Mouse (Mus musculus) heart, adult 2 months (tissue): ENCODE results near the gene Mark4. TPM values are rescaled to one million over a fixed set of nuclear protein-coding genes. Genes with fewer than 3 reads are reported as not detected.

Source experiments
- DNase-seq, 2 experiments: peaks; one replicate each; pipeline ENCODE4 v3.0.0; 2021
- H3K27ac ChIP-seq: fragments of 200-600 bp; 2 replicates; pipeline ENCODE4 v1.8.1; 2022
- H3K27me3 ChIP-seq: fragments of 200-500 bp; 2 replicates; pipeline ENCODE4 v1.6.1; 2012; ENCODE audit warnings: mild to moderate bottlenecking, low read length, inconsistent platforms, mixed read lengths; ENCODE audit not compliant: control insufficient read depth, insufficient read depth
- H3K36me3 ChIP-seq: fragments of 200-500 bp; 2 replicates; pipeline ENCODE4 v1.6.1; 2012; ENCODE audit warnings: low read length, inconsistent platforms; ENCODE audit not compliant: control insufficient read depth, insufficient read depth
- H3K4me1 ChIP-seq: fragments of 200-500 bp; 2 replicates; pipeline ENCODE4 v1.6.1; 2011; ENCODE audit warnings: low read length; ENCODE audit not compliant: control insufficient read depth, insufficient read depth
- H3K4me3 ChIP-seq: fragments of 200-600 bp; 2 replicates; pipeline ENCODE4 v1.8.1; 2022
- H3K79me2 ChIP-seq: fragments of 200-500 bp; replicated peaks from 2 replicates; pipeline ENCODE4 v1.6.1; 2012; ENCODE audit warnings: mild to moderate bottlenecking, inconsistent platforms, low read length, moderate library complexity, mixed read lengths; ENCODE audit not compliant: control insufficient read depth, insufficient read depth
- H3K9ac ChIP-seq: fragments of 200-500 bp; 2 replicates; pipeline ENCODE4 v1.6.1; 2012; ENCODE audit warnings: low read depth, mild to moderate bottlenecking, control low read depth, inconsistent platforms, low read length, mixed read lengths
- CTCF ChIP-seq: fragments of 200-600 bp; IDR thresholded peaks from 2 replicates; pipeline ENCODE4 v1.8.1; 2022; ENCODE audit warnings: antibody characterized with exemption, mild to moderate bottlenecking, moderate library complexity
- EP300 ChIP-seq: fragments of 200-500 bp; IDR thresholded peaks from 2 replicates; pipeline ENCODE4 v1.6.1; 2011; ENCODE audit warnings: low read depth, low read length, control low read depth; ENCODE audit not compliant: insufficient read depth
- POLR2A ChIP-seq: fragments of 200-500 bp; IDR thresholded peaks from 2 replicates; pipeline ENCODE4 v1.6.1; 2011; ENCODE audit warnings: mild to moderate bottlenecking, low read depth, low read length, control low read depth; ENCODE audit not compliant: insufficient read depth
- WGBS: fragments of 180-500 bp; shearing (Covaris S2); methylation state at CpG from one replicate; pipeline ENCODE4 v1.1.7; 2018; 5-methylcytosine and 5-hydroxymethylcytosine counted together
- intact Hi-C: fragments of 180-260 bp; cut with DNase I; formaldehyde crosslinking; loops from one replicate; pipeline ENCODE4 v1.15.1; 2025
- long read RNA-seq: library from polyadenylated mRNA; stranded (forward); transcript quantifications from one replicate; pipeline ENCODE4 v2.0.0, GENCODE M21; 2021
- polyA plus RNA-seq: library from polyadenylated mRNA; depleted of rRNA; stranded (reverse); fragments of >200 nt; gene quantifications from 2 replicates; pipeline ENCODE4 v1.2.3, GENCODE M21; 2012; rRNA removed
- total RNA-seq, 2 experiments: library from RNA; stranded (reverse); gene quantifications; 2 replicates each; pipeline ENCODE4 v1.2.3; 2021

Gene Mark4
- total RNA-seq (10 to 100 TPM; 22.4 to 27.2 TPM), polyA plus RNA-seq (11.1 and 11.8 TPM in 2 replicates)
- long read RNA-seq, partial matches to known transcripts = 5 of 14 reads
- long read RNA-seq, other reads (novel, unspliced or antisense) = 8 of 14 reads

- Histone ChIP-seq H3K36me3 (no peaks in the 10 kb centered on the region; the same call in 1 of the 2 replicates), H3K27ac (peak within 1 kb of the TSS; percentile 84), H3K9ac (peak within 1 kb of the TSS; percentile 90), H3K4me1 (peaks cover 2% of the 10 kb centered on the region; the same call in 1 of the 2 replicates), H3K4me3 (peak within 1 kb of the TSS; percentile 67), H3K79me2 (peaks cover 5% of the 10 kb centered on the region), H3K27me3 (no peaks in the 10 kb centered on the region)
- intact Hi-C loops = loop anchor here (2.0 to 5.0 kb wide), 3 partner anchors 50 to 169 kb away; partner anchors contain the start of genes Bloc1s3, Ppp1r37, Relb and Trappc6a
- peak; percentile 85 to 86 for DNase-seq
- WGBS = 1% methylated on average over 39 of the region's 42 CpGs
- TF ChIP-seq CTCF (peak; percentile 34), EP300 (no peak), POLR2A (peak; percentile 86)
Observed at GRCm38 (mm10) chr7:19458591-19459111, at the start of gene Mark4. TSS of gene Mark4 (minus strand) at chr7:19458821.

GRCm38 (mm10) chr7:19507612-19507981 lies 49.0 kb upstream of the Mark4 start:
- H3K36me3 ChIP-seq = no peaks in the 10 kb centered on the region
- peaks cover 6% of the 10 kb centered on the region for H3K4me1 ChIP-seq
- H3K9ac ChIP-seq = peak overlapping the region; percentile 61; the same call in 1 of the 2 replicates
- no peaks in the 10 kb centered on the region for H3K79me2 ChIP-seq
- WGBS = 8% methylated on average over 18 of the region's 18 CpGs
- H3K4me3 ChIP-seq = peak overlapping the region; percentile 100
- TF ChIP-seq EP300 = no peak
- TF ChIP-seq POLR2A = no peak
- no peak for TF ChIP-seq CTCF
- no peak for DNase-seq
- intact Hi-C loops = no loop called here
- no peaks in the 10 kb centered on the region for H3K27me3 ChIP-seq
- H3K27ac ChIP-seq = peak overlapping the region; percentile 82

- H3K36me3 ChIP-seq = no peaks in the 10 kb centered on the region
- no peaks in the 10 kb centered on the region for H3K79me2 ChIP-seq
- TF ChIP-seq EP300 (no peak), CTCF (no peak), POLR2A (no peak)
- H3K4me1 ChIP-seq = peaks cover 6% of the 10 kb centered on the region
- H3K27ac ChIP-seq = no peak overlapping the region
- peak overlapping the region; percentile 100 for H3K4me3 ChIP-seq
- peak; percentile 41 to 53 for DNase-seq
- peak overlapping the region; percentile 61 for H3K9ac ChIP-seq
- 8% methylated on average over 71 of the region's 71 CpGs for WGBS
- intact Hi-C loops = no loop called here
- H3K27me3 ChIP-seq = no peaks in the 10 kb centered on the region
Observed at GRCm38 (mm10) chr7:19506969-19507611, 48.5 kb upstream of the Mark4 start.

GRCm38 (mm10) chr7:19506326-19506725 lies 47.7 kb upstream of the Mark4 start:
- intact Hi-C loops = no loop called here
- Histone ChIP-seq H3K79me2 (no peaks in the 10 kb centered on the region), H3K4me3 (no peak overlapping the region), H3K4me1 (peaks cover 6% of the 10 kb centered on the region), H3K36me3 (no peaks in the 10 kb centered on the region), H3K27ac (no peak overlapping the region), H3K27me3 (no peaks in the 10 kb centered on the region), H3K9ac (no peak overlapping the region)
- DNase-seq = no peak
- TF ChIP-seq EP300 (no peak), CTCF (peak; percentile 28), POLR2A (no peak)
- 65% methylated on average over 6 of the region's 6 CpGs for WGBS

- TF ChIP-seq EP300 = no peak
- peak; percentile 99; the same call in 1 of the 2 replicates for TF ChIP-seq CTCF
- 28% methylated on average over 5 of the region's 5 CpGs for WGBS
- intact Hi-C loops = loop anchor here (2.0 kb wide), 1 partner anchor 115 kb away; no protein-coding TSS in a partner anchor
Observed at GRCm38 (mm10) chr7:19503481-19504068, 45.0 kb upstream of the Mark4 start.

More at GRCm38 (mm10) chr7:19503481-19504068, 45.0 kb upstream of the Mark4 start:
- no peak overlapping the region for H3K27ac ChIP-seq
- H3K4me3 ChIP-seq = no peak overlapping the region
- H3K36me3 ChIP-seq = no peaks in the 10 kb centered on the region
- no peaks in the 10 kb centered on the region for H3K27me3 ChIP-seq
- H3K4me1 ChIP-seq = peaks cover 3% of the 10 kb centered on the region
- peak in 1 of 2 experiments; percentile 44 for DNase-seq
- H3K9ac ChIP-seq = no peak overlapping the region
- H3K79me2 ChIP-seq = no peaks in the 10 kb centered on the region
